Mouse (Mus musculus) E14TG2a.4 (cell line): ENCODE measurements around the gene Myo7a.

ENCODE experiments used
- H3K27me3 ChIP-seq: 2 replicates; pipeline ENCODE4 v1.6.1; 2014; ENCODE audit warnings: low read length, control low read depth; ENCODE audit not compliant: insufficient read depth
- H3K36me3 ChIP-seq: 2 replicates; pipeline ENCODE4 v1.6.1; 2014; ENCODE audit warnings: low read length, control low read depth; ENCODE audit not compliant: insufficient read depth
- H3K4me1 ChIP-seq: replicated peaks from 2 replicates; pipeline ENCODE4 v1.6.1; 2014; ENCODE audit warnings: low read depth, low read length, control low read depth
- H3K4me3 ChIP-seq: replicated peaks from 2 replicates; pipeline ENCODE4 v1.5.1; 2014; ENCODE audit warnings: mild to moderate bottlenecking, low read length
- H3K9me3 ChIP-seq: 2 replicates; pipeline ENCODE4 v1.6.1; 2014; ENCODE audit warnings: low read length, control low read depth
- CTCF ChIP-seq: conservative IDR thresholded peaks from 2 replicates; pipeline ENCODE4 v1.5.1; 2014; ENCODE audit warnings: low read length
- NANOG ChIP-seq: IDR thresholded peaks from 2 replicates; pipeline ENCODE4 v1.6.1; 2014; ENCODE audit warnings: borderline replicate concordance, low read length, mixed read lengths
- POU5F1 ChIP-seq: IDR thresholded peaks from 2 replicates; pipeline ENCODE4 v1.6.1; 2014; ENCODE audit warnings: low read length, borderline replicate concordance

The Myo7a gene

GRCm38 (mm10) chr7:98102488-98102887 lies 16.8 kb downstream of the Myo7a start:
- Histone ChIP-seq H3K27me3 (peaks cover 22% of the 10 kb centered on the region), H3K4me3 (no peak overlapping the region), H3K36me3 (no peaks in the 10 kb centered on the region), H3K9me3 (peaks cover 4% of the 10 kb centered on the region), H3K4me1 (peaks cover 32% of the 10 kb centered on the region)
- TF ChIP-seq POU5F1, result no peak
- TF ChIP-seq CTCF, result no peak
- no peak for TF ChIP-seq NANOG

GRCm38 (mm10) chr7:98097557-98097956 lies 21.8 kb downstream of the Myo7a start:
- TF ChIP-seq POU5F1 (no peak), NANOG (no peak), CTCF (no peak)
- H3K4me3 ChIP-seq, result no peak overlapping the region

GRCm38 (mm10) chr7:98095852-98096251 lies 23.5 kb downstream of the Myo7a start:
- H3K9me3 ChIP-seq, result peaks cover 17% of the 10 kb centered on the region
- H3K4me1 ChIP-seq, result no peaks in the 10 kb centered on the region
- peaks cover 11% of the 10 kb centered on the region for H3K27me3 ChIP-seq
- TF ChIP-seq POU5F1 (no peak), NANOG (no peak), CTCF (no peak)
- no peaks in the 10 kb centered on the region for H3K36me3 ChIP-seq
- H3K4me3 ChIP-seq, result no peak overlapping the region

More at GRCm38 (mm10) chr7:98097557-98097956, 21.8 kb downstream of the Myo7a start:
- H3K4me1 ChIP-seq, result peaks cover 3% of the 10 kb centered on the region; the same call in 1 of the 2 replicates
- peaks cover 7% of the 10 kb centered on the region; the same call in 1 of the 2 replicates for H3K27me3 ChIP-seq
- no peaks in the 10 kb centered on the region for H3K36me3 ChIP-seq
- peaks cover 17% of the 10 kb centered on the region for H3K9me3 ChIP-seq

GRCm38 (mm10) chr7:98086346-98086745 lies 33.0 kb downstream of the Myo7a start:
- Histone ChIP-seq H3K27me3 (peaks cover 27% of the 10 kb centered on the region; the same call in 1 of the 2 replicates), H3K4me1 (peaks cover 20% of the 10 kb centered on the region), H3K4me3 (no peak overlapping the region), H3K9me3 (no peaks in the 10 kb centered on the region), H3K36me3 (no peaks in the 10 kb centered on the region)
- no peak for TF ChIP-seq CTCF
- TF ChIP-seq NANOG, result no peak
- TF ChIP-seq POU5F1, result no peak

GRCm38 (mm10) chr7:98085314-98085713 lies 34.0 kb downstream of the Myo7a start:
- Histone ChIP-seq H3K27me3 (peaks cover 27% of the 10 kb centered on the region; the same call in 1 of the 2 replicates), H3K4me1 (peaks cover 20% of the 10 kb centered on the region), H3K9me3 (no peaks in the 10 kb centered on the region), H3K36me3 (no peaks in the 10 kb centered on the region), H3K4me3 (no peak overlapping the region)
- TF ChIP-seq NANOG (no peak), CTCF (no peak), POU5F1 (no peak)

GRCm38 (mm10) chr7:98084541-98085293 lies 34.6 kb downstream of the Myo7a start:
- no peak for TF ChIP-seq CTCF
- no peak for TF ChIP-seq NANOG
- TF ChIP-seq POU5F1, result no peak
- Histone ChIP-seq H3K27me3 (peaks cover 32% of the 10 kb centered on the region), H3K4me3 (no peak overlapping the region)

GRCm38 (mm10) chr7:98082376-98082775 lies 36.9 kb downstream of the Myo7a start:
- Histone ChIP-seq H3K27me3 (peaks cover 35% of the 10 kb centered on the region), H3K9me3 (no peaks in the 10 kb centered on the region), H3K4me1 (peaks cover 41% of the 10 kb centered on the region), H3K36me3 (no peaks in the 10 kb centered on the region), H3K4me3 (no peak overlapping the region)
- TF ChIP-seq POU5F1, result no peak
- no peak for TF ChIP-seq CTCF
- no peak for TF ChIP-seq NANOG

More at GRCm38 (mm10) chr7:98084541-98085293, 34.6 kb downstream of the Myo7a start:
- no peaks in the 10 kb centered on the region for H3K9me3 ChIP-seq
- H3K4me1 ChIP-seq, result peaks cover 21% of the 10 kb centered on the region
- H3K36me3 ChIP-seq, result no peaks in the 10 kb centered on the region

- peak overlapping the region; percentile 50 for H3K4me3 ChIP-seq
- H3K27me3 ChIP-seq, result peaks cover 28% of the 10 kb centered on the region
These were observed 41.9 kb downstream of the Myo7a start for GRCm38 (mm10) chr7:98077453-98077852.

GRCm38 (mm10) chr7:98071620-98072019 lies 47.7 kb downstream of the Myo7a start:
- no peaks in the 10 kb centered on the region for H3K4me1 ChIP-seq
- TF ChIP-seq NANOG (no peak), CTCF (peak; percentile 97), POU5F1 (no peak)
- H3K27me3 ChIP-seq, result peaks cover 21% of the 10 kb centered on the region
- no peaks in the 10 kb centered on the region for H3K36me3 ChIP-seq
- no peak overlapping the region for H3K4me3 ChIP-seq
- H3K9me3 ChIP-seq, result no peaks in the 10 kb centered on the region

More at GRCm38 (mm10) chr7:98077453-98077852, 41.9 kb downstream of the Myo7a start:
- Histone ChIP-seq H3K9me3 (no peaks in the 10 kb centered on the region), H3K36me3 (no peaks in the 10 kb centered on the region), H3K4me1 (peaks cover 26% of the 10 kb centered on the region)
- TF ChIP-seq CTCF (no peak), POU5F1 (no peak), NANOG (no peak)
